Mouse (Mus musculus) heart, embryonic 14.5 days (tissue): ENCODE data around the gene Emg1. TPM values are rescaled to one million over a fixed set of nuclear protein-coding genes. Genes with fewer than 3 reads are reported as not detected.

ENCODE experiments used
- ATAC-seq: fragments of 200-750 bp; cut with Nextera tagmentation; 2 replicates; pipeline ENCODE4 v1.8.0; 2017; ENCODE audit warnings: low read depth, moderate TSS enrichment; ENCODE audit not compliant: insufficient number of reproducible peaks, insufficient read depth, low FRiP score
- H3K27ac ChIP-seq, 2 experiments: fragments of 200-500 bp in 1 of 2; fragments of 300-500 bp in 1 of 2; sonication (generic) in 1 of 2; replicated peaks in 1 of 2; 2 replicates each; pipeline ENCODE4 v1.5.1; 2012 to 2014; ENCODE audit warnings: low read depth in 2 of 2, low read length in 2 of 2, control low read depth in 1 of 2, mild to moderate bottlenecking in 1 of 2, mixed read lengths in 1 of 2; ENCODE audit not compliant: control insufficient read depth in 1 of 2, insufficient read depth in 1 of 2
- H3K27me3 ChIP-seq: fragments of 300-500 bp; sonication (generic); 2 replicates; pipeline ENCODE4 v1.6.1; 2014; ENCODE audit warnings: mild to moderate bottlenecking, low read length, control low read depth; ENCODE audit not compliant: control insufficient read depth, insufficient read depth
- H3K36me3 ChIP-seq: fragments of 300-500 bp; sonication (generic); 2 replicates; pipeline ENCODE4 v1.6.1; 2014; ENCODE audit warnings: mild to moderate bottlenecking, control low read depth, low read length, mixed read lengths; ENCODE audit not compliant: control insufficient read depth, insufficient read depth
- H3K4me1 ChIP-seq, 2 experiments: fragments of 200-500 bp in 1 of 2; fragments of 300-500 bp in 1 of 2; sonication (generic) in 1 of 2; 2 replicates each; pipeline ENCODE4 v1.6.1; 2012 to 2014; ENCODE audit warnings: low read length in 2 of 2, control low read depth in 1 of 2, mixed read lengths in 1 of 2; ENCODE audit not compliant: control insufficient read depth in 2 of 2, insufficient read depth in 2 of 2
- H3K4me2 ChIP-seq: fragments of 300-500 bp; sonication (generic); 2 replicates; pipeline ENCODE4 v1.6.1; 2014; ENCODE audit warnings: mild to moderate bottlenecking, low read length
- H3K4me3 ChIP-seq, 2 experiments: fragments of 200-500 bp in 1 of 2; fragments of 300-500 bp in 1 of 2; sonication (generic) in 1 of 2; 2 replicates each; pipeline ENCODE4 v1.5.1; 2012 to 2014; ENCODE audit warnings: low read length in 2 of 2, mild to moderate bottlenecking in 2 of 2, control low read depth in 1 of 2, low read depth in 1 of 2, moderate library complexity in 1 of 2; ENCODE audit not compliant: control insufficient read depth in 1 of 2, insufficient read depth in 1 of 2
- H3K9ac ChIP-seq: fragments of 300-500 bp; sonication (generic); 2 replicates; pipeline ENCODE4 v1.6.1; 2014; ENCODE audit warnings: mild to moderate bottlenecking, low read length
- H3K9me3 ChIP-seq: fragments of 300-500 bp; sonication (generic); 2 replicates; pipeline ENCODE4 v1.6.1; 2016; ENCODE audit warnings: low read length, control low read depth; ENCODE audit not compliant: control insufficient read depth
- WGBS: fragments of 180-500 bp; shearing (Covaris S2); extraction: QIAGEN DNeasy Blood & Tissue Kit; methylation state at CpG from one replicate; pipeline ENCODE4 v1.1.7; 2014; 5-methylcytosine and 5-hydroxymethylcytosine counted together
- polyA plus RNA-seq: library from polyadenylated mRNA; unstranded; fragments of >200 nt; fragmentation: Nextera tagmentation; extraction: Ambion mirVana; gene quantifications from 2 replicates; pipeline ENCODE4 v1.2.1, GENCODE M21; 2014

Gene Emg1
- polyA plus RNA-seq, 1 experiment from 2014 or later, result 117 TPM

GRCm38 (mm10) chr6:124673619-124674018 lies 38.4 kb downstream of the Emg1 start:
- Histone ChIP-seq H3K4me3 (no peak overlapping the region), H3K9ac (no peak overlapping the region), H3K27ac (no peak overlapping the region), H3K4me2 (no peak overlapping the region), H3K36me3 (peaks cover 4% of the 10 kb centered on the region; the same call in 1 of the 2 replicates), H3K27me3 (no peaks in the 10 kb centered on the region), H3K9me3 (no peaks in the 10 kb centered on the region), H3K4me1 (peaks cover 0 to 2% of the 10 kb centered on the region in 2 experiments; a peak in 1 of 4 replicates)
- no peak for ATAC-seq
- WGBS, result 89% methylated on average over 9 of the region's 9 CpGs

DNA sequence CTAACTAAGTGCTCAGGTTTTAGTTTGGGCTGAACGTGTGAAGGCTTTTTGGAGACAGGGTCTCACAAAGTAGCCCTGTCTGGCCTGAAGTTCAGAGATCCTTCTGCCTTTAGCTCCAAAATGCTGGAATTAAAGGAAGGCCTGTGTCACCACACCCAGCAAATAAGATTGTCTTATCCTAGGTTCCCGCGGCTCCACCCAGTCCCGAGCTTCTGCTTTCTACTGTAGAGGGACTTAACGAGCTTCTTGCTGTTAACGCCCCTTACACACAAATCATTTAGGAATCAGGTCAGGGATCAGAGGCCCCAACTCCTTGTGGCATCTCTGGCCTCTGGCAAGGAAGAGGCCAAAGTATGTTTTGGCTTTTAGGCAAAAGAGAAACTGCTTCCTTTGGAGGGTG lies 39.9 kb downstream of the Emg1 start:
- H3K36me3 ChIP-seq, result peaks cover 4% of the 10 kb centered on the region; the same call in 1 of the 2 replicates
- no peak for ATAC-seq
- no peak overlapping the region for H3K27ac ChIP-seq
- no peaks in the 10 kb centered on the region for H3K9me3 ChIP-seq
- H3K9ac ChIP-seq, result no peak overlapping the region
- 48% methylated on average over 6 of the region's 6 CpGs for WGBS
- peaks cover 0 to 2% of the 10 kb centered on the region in 2 experiments; a peak in 1 of 4 replicates for H3K4me1 ChIP-seq
- H3K4me2 ChIP-seq, result no peak overlapping the region
- H3K27me3 ChIP-seq, result no peaks in the 10 kb centered on the region
- no peak overlapping the region for H3K4me3 ChIP-seq

GRCm38 (mm10) chr6:124670281-124670900 lies 41.6 kb downstream of the Emg1 start:
- peaks cover 4% of the 10 kb centered on the region for H3K36me3 ChIP-seq

DNA sequence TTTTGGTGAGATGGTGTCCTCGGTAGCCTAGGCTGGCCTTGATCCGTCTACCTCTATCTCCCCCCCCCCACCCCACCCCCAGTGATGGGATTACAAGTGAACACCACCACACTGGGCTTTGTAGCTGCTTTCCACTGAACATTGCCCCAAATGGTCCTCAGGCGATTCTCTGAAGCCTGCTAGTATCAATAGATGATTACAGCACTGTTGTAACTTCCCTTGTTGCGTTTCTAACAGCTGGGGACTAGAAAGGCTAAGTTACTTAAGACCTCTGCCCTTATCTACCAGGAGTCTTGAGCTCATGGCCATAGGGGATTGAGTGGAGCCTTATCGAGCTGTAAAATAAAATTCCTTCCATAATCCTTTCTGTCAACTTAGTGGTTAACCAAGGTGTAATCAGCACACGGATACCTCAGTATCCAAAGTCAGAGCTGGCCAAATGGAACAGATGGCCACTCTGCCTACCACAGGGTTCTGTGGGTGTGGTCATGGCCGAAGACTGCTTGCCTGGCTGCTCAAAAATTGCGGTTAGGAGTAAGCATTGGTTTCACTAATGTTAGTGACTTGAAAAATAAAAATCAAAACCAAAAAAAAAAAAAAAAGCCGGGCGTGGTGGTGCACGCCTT lies 42.6 kb downstream of the Emg1 start:
- Histone ChIP-seq H3K9ac (no peak overlapping the region), H3K4me2 (no peak overlapping the region), H3K27ac (no peak overlapping the region), H3K4me1 (peaks cover 0 to 2% of the 10 kb centered on the region in 2 experiments; a peak in 1 of 4 replicates), H3K4me3 (no peak overlapping the region), H3K36me3 (no peaks in the 10 kb centered on the region; the same call in 1 of the 2 replicates), H3K27me3 (no peaks in the 10 kb centered on the region), H3K9me3 (no peaks in the 10 kb centered on the region)
- no peak for ATAC-seq
- 74% methylated on average over 10 of the region's 11 CpGs for WGBS

More at GRCm38 (mm10) chr6:124670281-124670900, 41.6 kb downstream of the Emg1 start:
- Histone ChIP-seq H3K4me1 (peaks cover 0 to 2% of the 10 kb centered on the region in 2 experiments; a peak in 1 of 4 replicates), H3K9me3 (no peaks in the 10 kb centered on the region), H3K4me2 (no peak overlapping the region), H3K4me3 (no peak overlapping the region), H3K27ac (no peak overlapping the region), H3K9ac (no peak overlapping the region), H3K27me3 (no peaks in the 10 kb centered on the region)
- no peak for ATAC-seq
- 88% methylated on average over 7 of the region's 7 CpGs for WGBS

DNA sequence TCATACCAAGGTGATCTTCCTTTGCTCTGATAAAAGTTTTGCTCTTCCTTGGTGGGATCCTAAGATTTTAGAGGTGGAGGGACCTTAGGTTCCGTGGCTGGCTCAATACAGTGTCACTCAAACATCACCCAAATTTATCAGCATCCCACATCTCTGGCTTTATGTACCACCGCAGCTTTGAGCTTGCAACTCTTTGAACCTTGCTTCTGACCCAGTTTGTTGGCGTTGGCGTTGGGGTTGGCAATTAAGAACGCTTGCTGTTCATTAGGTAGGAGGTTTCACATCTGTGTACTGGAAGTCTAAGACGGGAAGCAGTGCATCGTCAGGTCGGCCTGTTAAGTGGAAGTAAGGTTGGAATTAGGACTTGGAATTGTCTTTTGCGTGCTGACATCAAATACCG lies 47.0 kb downstream of the Emg1 start:
- WGBS, result 93% methylated on average over 10 of the region's 10 CpGs
- no peak overlapping the region for H3K9ac ChIP-seq
- no peaks in the 10 kb centered on the region for H3K9me3 ChIP-seq
- H3K36me3 ChIP-seq, result no peaks in the 10 kb centered on the region; the same call in 1 of the 2 replicates
- no peak overlapping the region for H3K4me3 ChIP-seq
- no peaks in the 10 kb centered on the region for H3K27me3 ChIP-seq
- no peak overlapping the region for H3K4me2 ChIP-seq
- H3K27ac ChIP-seq, result no peak overlapping the region
- H3K4me1 ChIP-seq, result peaks cover 0 to 7% of the 10 kb centered on the region in 2 experiments; a peak in 3 of 4 replicates
- no peak for ATAC-seq

DNA sequence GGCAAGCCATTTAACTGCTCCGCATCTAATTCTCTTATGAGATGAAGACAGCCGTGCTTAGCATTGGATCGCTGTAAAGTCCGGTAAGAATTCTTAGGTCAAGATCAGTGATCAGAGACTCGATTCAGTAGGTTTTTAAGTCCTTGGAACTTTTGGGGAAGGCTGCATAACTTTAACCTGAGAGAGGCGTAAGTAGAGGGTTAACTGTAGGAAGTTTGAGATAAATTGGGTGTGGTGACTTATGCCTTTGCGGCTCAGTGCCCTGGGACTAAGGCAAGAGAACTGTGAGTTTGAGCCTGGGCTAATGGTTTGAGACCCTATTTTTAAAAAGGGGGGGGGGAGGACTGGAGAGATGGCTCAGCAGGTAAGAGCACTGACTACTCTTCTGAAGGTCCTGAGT lies 47.7 kb downstream of the Emg1 start:
- 84% methylated on average over 7 of the region's 7 CpGs for WGBS
- H3K9ac ChIP-seq, result no peak overlapping the region
- no peaks in the 10 kb centered on the region for H3K27me3 ChIP-seq
- no peak for ATAC-seq
- no peaks in the 10 kb centered on the region; the same call in 1 of the 2 replicates for H3K36me3 ChIP-seq
- peaks cover 0 to 7% of the 10 kb centered on the region in 2 experiments; a peak in 3 of 4 replicates for H3K4me1 ChIP-seq
- no peak overlapping the region for H3K27ac ChIP-seq
- H3K4me3 ChIP-seq, result no peak overlapping the region
- no peaks in the 10 kb centered on the region for H3K9me3 ChIP-seq
- peak overlapping the region; percentile 77 for H3K4me2 ChIP-seq

DNA sequence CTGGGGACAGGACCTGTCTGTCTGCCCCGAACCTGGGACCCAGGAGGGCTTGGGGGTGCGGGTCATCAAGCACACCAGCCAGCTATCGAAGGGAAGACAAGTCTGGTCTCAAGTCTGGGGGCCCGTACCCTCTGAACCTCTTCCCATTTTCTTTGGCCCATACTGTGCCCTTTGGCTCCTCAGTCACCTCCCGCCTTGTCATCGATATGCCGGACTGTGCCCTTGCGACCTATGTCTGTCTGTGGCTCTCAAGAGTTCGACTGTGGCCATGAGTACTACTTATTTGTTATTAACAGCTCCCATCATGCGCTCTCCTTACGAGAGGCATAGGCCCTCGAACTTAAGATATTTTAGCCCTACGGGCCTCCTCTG lies 48.6 kb downstream of the Emg1 start:
- H3K27ac ChIP-seq, result peak overlapping the region; percentile 50 to 83; a peak in 3 of 4 replicates
- peak overlapping the region; percentile 69 for H3K9ac ChIP-seq
- no peak for ATAC-seq
- H3K27me3 ChIP-seq, result no peaks in the 10 kb centered on the region
- H3K4me1 ChIP-seq, result peaks cover 0 to 7% of the 10 kb centered on the region in 2 experiments; a peak in 3 of 4 replicates
- H3K9me3 ChIP-seq, result no peaks in the 10 kb centered on the region
- peak overlapping the region; percentile 69 to 94 for H3K4me3 ChIP-seq
- peak overlapping the region; percentile 77 for H3K4me2 ChIP-seq
- no peaks in the 10 kb centered on the region; the same call in 1 of the 2 replicates for H3K36me3 ChIP-seq
- WGBS, result 15% methylated on average over 13 of the region's 13 CpGs
